Mouse (Mus musculus) embryonic facial prominence, embryonic 12.5 days (tissue): ENCODE data around the gene Mis18a. TPM values are rescaled to one million over a fixed set of nuclear protein-coding genes. Genes with fewer than 3 reads are reported as not detected.

Experiments used
- ATAC-seq: fragments of 200-750 bp; cut with Nextera tagmentation; 2 replicates; pipeline ENCODE4 v1.8.0; 2017; ENCODE audit not compliant: insufficient number of reproducible peaks, insufficient read depth, low FRiP score, low TSS enrichment
- H3K27ac ChIP-seq: fragments of 300-500 bp; sonication (generic); 2 replicates; pipeline ENCODE4 v1.5.1; 2016; ENCODE audit warnings: mild to moderate bottlenecking
- H3K27me3 ChIP-seq: fragments of 300-500 bp; sonication (generic); 2 replicates; pipeline ENCODE4 v1.6.1; 2016; ENCODE audit warnings: mild to moderate bottlenecking, moderate library complexity
- H3K36me3 ChIP-seq: fragments of 300-500 bp; sonication (generic); 2 replicates; pipeline ENCODE4 v1.6.1; 2016; ENCODE audit warnings: mild to moderate bottlenecking
- H3K4me1 ChIP-seq: fragments of 300-500 bp; sonication (generic); 2 replicates; pipeline ENCODE4 v1.6.1; 2016
- H3K4me2 ChIP-seq: fragments of 300-500 bp; sonication (generic); replicated peaks from 2 replicates; pipeline ENCODE4 v1.6.1; 2016; ENCODE audit warnings: mild to moderate bottlenecking, moderate library complexity
- H3K4me3 ChIP-seq: fragments of 300-500 bp; sonication (generic); 2 replicates; pipeline ENCODE4 v1.5.1; 2016; ENCODE audit warnings: mild to moderate bottlenecking
- H3K9ac ChIP-seq: fragments of 300-500 bp; sonication (generic); 2 replicates; pipeline ENCODE4 v1.6.1; 2016; ENCODE audit warnings: mild to moderate bottlenecking, moderate library complexity
- H3K9me3 ChIP-seq: fragments of 300-500 bp; sonication (generic); 2 replicates; pipeline ENCODE4 v1.6.1; 2016; ENCODE audit warnings: mild to moderate bottlenecking, moderate library complexity
- WGBS: fragments of 180-500 bp; shearing (Covaris S2); methylation state at CpG from one replicate; pipeline ENCODE4 v1.1.7; 2016; 5-methylcytosine and 5-hydroxymethylcytosine counted together
- polyA plus RNA-seq: library from polyadenylated mRNA; unstranded; fragments of >200 nt; fragmentation: Nextera tagmentation; extraction: Ambion mirVana; gene quantifications from 2 replicates; pipeline ENCODE4 v1.2.1, GENCODE M21; 2016

Gene Mis18a
- 74.0 and 75.6 TPM in 2 replicates for polyA plus RNA-seq

DNA sequence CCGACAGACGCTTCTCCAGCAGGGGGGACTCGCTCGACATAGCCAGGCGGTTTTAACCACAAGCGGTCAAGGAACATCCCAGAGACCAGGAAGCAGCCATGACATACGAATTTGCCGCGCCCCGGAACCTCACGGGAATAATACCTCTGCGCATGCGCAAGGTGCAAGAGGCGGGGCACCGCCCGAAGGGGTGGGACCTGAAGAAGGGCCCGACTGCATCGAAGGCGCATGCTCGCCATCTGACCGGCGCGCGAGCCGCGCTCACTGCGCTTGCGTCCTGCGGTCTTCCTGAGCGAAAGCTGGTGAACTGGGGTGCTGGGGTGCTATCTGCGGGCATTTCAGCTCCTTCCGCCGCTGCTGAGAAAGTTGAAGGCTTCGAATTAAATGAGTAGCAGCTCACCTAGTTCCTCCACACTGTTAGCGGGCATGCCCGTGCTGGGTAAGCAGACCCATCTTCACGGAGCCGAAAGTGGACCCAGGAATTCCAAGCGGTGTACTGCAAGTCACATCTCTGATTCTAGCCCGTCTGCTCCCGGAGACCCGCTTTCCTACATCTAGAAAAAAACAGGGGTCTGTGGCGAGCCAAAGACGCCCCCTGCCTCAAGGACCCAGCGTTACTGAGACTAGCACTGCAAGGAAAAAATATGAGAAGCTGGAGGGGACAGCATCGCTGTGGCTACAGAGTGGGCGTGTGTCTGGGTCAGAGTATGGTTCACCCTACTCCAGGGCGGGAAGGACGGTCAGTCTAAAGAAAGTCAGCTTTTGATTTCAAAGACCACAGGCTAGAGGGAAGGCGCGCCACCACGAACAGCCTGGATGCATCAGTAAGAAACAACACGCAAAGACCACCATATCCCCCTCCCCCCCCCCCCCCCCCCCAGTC is at the start of gene Mis18a:
Mis18a (minus strand) TSS at position 172 of the 883 bp plus-strand sequence.
- WGBS, result 2% methylated on average over 53 of the region's 53 CpGs
- H3K27ac ChIP-seq, result peak within 1 kb of the TSS; percentile 84
- peak within 1 kb of the TSS; percentile 96 for H3K4me2 ChIP-seq
- H3K4me3 ChIP-seq, result peak within 1 kb of the TSS; percentile 89
- peak within 1 kb of the TSS; percentile 84 for H3K9ac ChIP-seq
- ATAC-seq, result peak; percentile 92
- peaks cover 16% of the 10 kb centered on the region; the same call in 1 of the 2 replicates for H3K36me3 ChIP-seq
- peaks cover 7% of the 10 kb centered on the region for H3K4me1 ChIP-seq
- no peaks in the 10 kb centered on the region for H3K27me3 ChIP-seq
- no peaks in the 10 kb centered on the region for H3K9me3 ChIP-seq

DNA sequence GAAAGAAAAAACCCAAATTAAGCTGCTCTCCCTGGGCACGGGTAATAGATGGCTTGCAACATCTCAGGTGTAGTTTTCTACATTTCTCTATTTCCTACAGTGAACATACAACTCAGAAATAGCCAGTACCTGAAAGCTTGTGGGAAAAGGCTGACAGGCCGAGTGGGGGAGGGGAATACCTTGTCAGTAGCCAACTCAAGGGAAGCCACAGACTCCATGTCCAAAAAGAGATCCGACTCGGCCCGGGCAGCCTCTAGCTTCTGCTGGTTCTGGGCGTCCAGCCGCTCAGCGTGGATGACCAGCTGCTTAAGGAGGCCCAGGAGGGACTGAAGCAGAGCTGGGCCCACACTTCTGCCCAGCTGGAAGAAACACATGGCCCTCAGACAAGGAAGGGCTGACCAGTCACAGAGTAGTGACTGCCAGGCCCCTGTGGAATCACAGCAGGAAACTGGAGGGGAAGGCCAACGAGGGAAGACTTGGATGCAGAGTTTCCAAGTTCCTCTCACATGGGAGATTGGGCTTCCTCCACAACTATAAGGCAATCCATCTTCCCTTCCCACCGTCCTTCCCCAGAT is 48.8 kb upstream of the Mis18a start:
- Histone ChIP-seq H3K4me1 (no peaks in the 10 kb centered on the region), H3K36me3 (peaks cover 83% of the 10 kb centered on the region), H3K9me3 (no peaks in the 10 kb centered on the region), H3K4me3 (no peak overlapping the region), H3K27me3 (no peaks in the 10 kb centered on the region), H3K9ac (no peak overlapping the region), H3K4me2 (no peak overlapping the region), H3K27ac (no peak overlapping the region)
- no peak for ATAC-seq
- WGBS, result 79% methylated on average over 10 of the region's 10 CpGs

DNA sequence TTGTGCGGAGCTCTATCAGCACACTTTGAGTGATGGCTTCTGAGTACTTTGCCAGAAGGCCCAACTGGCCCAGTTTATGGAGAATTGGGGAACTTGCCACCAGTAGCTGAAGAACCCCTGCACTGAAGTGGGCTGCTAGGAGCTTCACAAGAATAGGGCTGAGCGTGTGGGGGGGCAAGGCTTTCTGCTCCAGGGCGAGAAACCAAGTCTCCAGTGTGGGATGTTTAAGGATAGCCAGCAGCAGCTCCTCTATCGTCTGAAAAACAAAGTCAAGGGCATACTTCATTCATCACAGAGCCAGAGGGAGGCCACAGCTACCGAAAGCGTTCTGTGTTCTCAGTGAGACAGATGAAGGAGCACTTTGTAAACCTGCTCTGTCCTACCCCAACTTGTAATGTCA is 47.4 kb upstream of the Mis18a start:
- Histone ChIP-seq H3K4me1 (no peaks in the 10 kb centered on the region), H3K27ac (no peak overlapping the region), H3K9ac (no peak overlapping the region), H3K4me3 (no peak overlapping the region), H3K27me3 (no peaks in the 10 kb centered on the region), H3K4me2 (no peak overlapping the region), H3K9me3 (no peaks in the 10 kb centered on the region), H3K36me3 (peaks cover 74% of the 10 kb centered on the region)
- WGBS, result 92% methylated on average over 6 of the region's 6 CpGs
- ATAC-seq, result no peak

DNA sequence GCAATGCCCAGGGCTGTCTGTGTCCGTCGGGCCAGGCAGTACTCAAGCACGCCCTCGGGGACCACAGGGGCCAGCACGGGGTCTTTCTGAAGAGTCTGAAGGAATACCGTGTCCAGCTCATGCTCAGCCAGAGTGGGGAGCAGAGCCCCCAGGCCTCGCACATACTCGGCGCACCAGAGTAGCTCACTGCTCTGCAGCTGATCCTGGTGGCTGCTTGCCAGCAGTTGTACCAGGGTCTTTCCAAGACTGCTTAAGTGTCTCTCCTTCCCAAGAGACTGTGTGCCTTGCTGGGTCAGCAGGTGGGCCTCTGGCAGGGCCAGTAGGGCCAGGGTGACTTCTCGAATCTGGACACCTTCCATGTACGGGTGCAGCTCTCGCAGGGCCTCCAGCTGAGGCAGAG is 47.0 kb upstream of the Mis18a start:
- ATAC-seq, result no peak
- Histone ChIP-seq H3K4me3 (no peak overlapping the region), H3K36me3 (peaks cover 74% of the 10 kb centered on the region), H3K27me3 (no peaks in the 10 kb centered on the region), H3K27ac (no peak overlapping the region), H3K4me1 (no peaks in the 10 kb centered on the region), H3K9ac (no peak overlapping the region), H3K9me3 (no peaks in the 10 kb centered on the region), H3K4me2 (no peak overlapping the region)
- WGBS, result 87% methylated on average over 12 of the region's 12 CpGs

DNA sequence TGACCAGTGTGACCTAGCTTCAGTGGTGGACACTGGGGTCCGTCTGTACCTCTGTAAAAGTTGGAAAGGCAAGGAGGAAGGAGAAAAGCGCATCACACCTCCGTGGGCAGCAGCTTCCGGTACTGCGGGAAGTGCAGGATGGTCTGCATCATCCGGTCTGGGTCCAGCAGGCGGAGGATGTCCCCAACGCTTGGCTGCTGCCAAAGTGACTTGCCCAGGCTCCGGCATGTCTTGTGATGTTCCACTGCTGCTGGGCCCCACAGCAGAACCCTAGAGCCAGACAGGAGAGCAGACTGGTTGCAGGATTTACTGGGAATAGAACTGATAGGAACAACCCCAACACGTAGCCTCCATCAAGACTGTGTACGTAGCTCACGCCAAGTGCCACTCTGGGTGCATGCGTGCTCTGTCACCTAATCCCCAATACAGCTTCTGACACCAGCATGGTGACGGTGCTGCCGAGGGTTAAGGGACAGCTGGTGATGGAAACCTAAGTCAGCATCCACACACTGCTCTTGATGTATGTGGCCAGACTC is 39.8 kb upstream of the Mis18a start:
- Histone ChIP-seq H3K4me3 (no peak overlapping the region), H3K27me3 (no peaks in the 10 kb centered on the region), H3K4me2 (no peak overlapping the region), H3K9me3 (no peaks in the 10 kb centered on the region), H3K36me3 (peaks cover 74% of the 10 kb centered on the region), H3K9ac (no peak overlapping the region), H3K4me1 (no peaks in the 10 kb centered on the region), H3K27ac (no peak overlapping the region)
- WGBS, result 96% methylated on average over 15 of the region's 15 CpGs
- ATAC-seq, result no peak

DNA sequence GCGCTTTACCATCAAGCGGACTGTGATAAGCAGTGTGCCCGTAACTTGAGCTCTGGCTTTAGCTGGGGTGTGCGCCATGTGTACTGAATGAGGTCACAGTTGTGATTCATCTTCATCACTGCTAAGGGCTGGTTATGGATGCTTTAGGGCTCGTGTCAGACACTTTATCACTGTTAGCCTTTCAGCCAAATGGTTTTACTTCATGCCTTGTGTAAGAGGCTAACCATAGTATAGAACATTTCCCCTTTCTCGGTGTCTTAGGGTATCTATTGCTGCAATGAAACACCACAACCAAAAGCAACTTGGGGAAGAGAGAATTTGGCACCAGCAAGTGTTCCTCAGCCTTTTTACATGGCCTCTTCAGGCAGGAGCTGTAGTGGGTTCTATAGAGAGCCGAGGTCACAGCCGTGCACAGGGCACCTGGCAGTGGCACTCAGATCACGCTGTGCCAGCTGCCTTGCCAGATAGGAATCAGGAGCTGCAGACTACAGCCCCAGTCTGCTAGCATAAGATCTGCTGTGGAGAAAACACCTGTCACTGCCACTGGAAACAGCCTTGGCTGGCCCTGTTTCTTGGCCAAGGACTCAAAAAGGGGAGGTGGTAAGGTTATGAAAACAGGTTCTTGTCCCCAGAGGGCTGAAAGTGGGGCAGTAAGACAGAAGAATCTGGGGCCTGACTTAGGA is 38.1 kb upstream of the Mis18a start:
- Histone ChIP-seq H3K4me1 (no peaks in the 10 kb centered on the region), H3K9me3 (no peaks in the 10 kb centered on the region), H3K36me3 (peaks cover 79% of the 10 kb centered on the region), H3K4me3 (no peak overlapping the region), H3K4me2 (no peak overlapping the region), H3K9ac (no peak overlapping the region), H3K27me3 (no peaks in the 10 kb centered on the region), H3K27ac (no peak overlapping the region)
- 88% methylated on average over 9 of the region's 9 CpGs for WGBS
- ATAC-seq, result no peak

DNA sequence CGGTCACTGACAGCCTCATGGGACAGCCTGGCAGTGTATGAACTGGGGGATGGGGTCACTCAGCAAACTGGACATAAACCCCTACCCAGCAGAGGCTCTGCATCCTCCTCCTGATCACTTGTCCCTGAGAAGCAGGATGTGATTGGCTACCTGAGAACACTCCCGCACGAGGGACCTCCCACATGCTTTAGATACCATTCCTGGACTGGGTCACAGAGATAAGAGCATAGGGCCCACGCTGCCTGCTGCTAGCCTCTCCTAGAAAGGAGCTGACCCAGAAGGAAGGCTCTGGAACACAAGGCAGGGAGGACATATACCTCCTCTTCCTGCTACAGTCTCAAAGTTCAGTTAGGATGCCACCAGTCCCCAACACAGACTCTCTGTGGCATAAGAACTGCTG is 33.3 kb upstream of the Mis18a start:
- no peak overlapping the region for H3K4me3 ChIP-seq
- no peak overlapping the region for H3K27ac ChIP-seq
- no peaks in the 10 kb centered on the region for H3K4me1 ChIP-seq
- H3K36me3 ChIP-seq, result peaks cover 75% of the 10 kb centered on the region
- no peaks in the 10 kb centered on the region for H3K27me3 ChIP-seq
- ATAC-seq, result no peak
- H3K9ac ChIP-seq, result no peak overlapping the region
- no peaks in the 10 kb centered on the region for H3K9me3 ChIP-seq
- 69% methylated on average over 4 of the region's 4 CpGs for WGBS
- H3K4me2 ChIP-seq, result no peak overlapping the region

DNA sequence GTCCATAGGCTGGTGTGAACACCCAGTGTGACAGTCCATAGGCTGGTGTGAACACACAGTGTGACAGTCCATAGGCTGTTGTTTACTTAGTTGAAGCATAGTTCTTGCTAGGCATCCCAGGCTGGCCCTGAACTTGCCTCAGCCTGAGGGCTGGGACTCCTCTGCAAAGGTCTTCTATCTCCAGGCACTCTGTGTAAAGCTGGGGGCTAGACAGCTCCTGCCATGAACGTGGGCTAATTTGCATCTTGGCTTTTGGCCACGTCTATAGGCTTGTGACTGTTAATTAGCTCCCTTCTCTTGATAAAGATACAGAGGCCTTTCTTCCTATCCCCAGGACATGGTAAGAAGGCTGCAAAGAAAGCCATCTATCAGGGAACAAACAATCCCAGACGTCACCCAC is 32.1 kb upstream of the Mis18a start:
- WGBS, result 75% methylated on average over 3 of the region's 3 CpGs
- peaks cover 77% of the 10 kb centered on the region for H3K36me3 ChIP-seq
- no peaks in the 10 kb centered on the region for H3K4me1 ChIP-seq
- H3K9me3 ChIP-seq, result no peaks in the 10 kb centered on the region
- no peak overlapping the region for H3K27ac ChIP-seq
- H3K9ac ChIP-seq, result no peak overlapping the region
- H3K27me3 ChIP-seq, result no peaks in the 10 kb centered on the region
- ATAC-seq, result no peak
- H3K4me2 ChIP-seq, result no peak overlapping the region
- H3K4me3 ChIP-seq, result no peak overlapping the region

DNA sequence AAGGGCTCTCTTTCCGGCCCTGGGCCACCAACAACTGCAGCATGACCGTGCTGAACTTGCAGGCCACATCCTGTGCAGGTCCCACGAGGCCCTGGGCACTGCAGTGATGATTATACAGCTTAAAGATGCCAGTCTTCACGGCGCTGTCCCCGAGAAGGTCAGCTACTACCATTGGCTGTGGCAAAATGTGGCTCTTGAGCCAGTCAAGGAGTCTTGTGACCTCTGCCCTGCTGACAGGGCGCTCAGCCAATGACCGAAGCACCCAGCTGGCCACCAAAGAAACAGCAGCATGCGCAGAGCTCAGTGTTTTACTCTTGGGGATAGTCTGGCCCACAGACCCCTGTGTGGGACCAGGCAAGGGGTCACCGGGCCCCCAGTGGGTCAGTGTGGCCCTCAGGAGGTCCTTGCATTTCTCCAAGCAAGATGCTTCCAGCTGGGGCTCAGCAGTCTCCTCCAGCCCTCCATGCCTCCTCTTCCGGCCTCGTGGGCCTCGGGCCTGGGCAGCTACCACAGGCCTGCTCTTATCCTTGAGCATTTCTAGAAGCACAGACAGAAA is 26.3 kb upstream of the Mis18a start:
- no peaks in the 10 kb centered on the region for H3K9me3 ChIP-seq
- ATAC-seq, result no peak
- H3K27me3 ChIP-seq, result no peaks in the 10 kb centered on the region
- 86% methylated on average over 13 of the region's 13 CpGs for WGBS
- H3K27ac ChIP-seq, result no peak overlapping the region
- no peaks in the 10 kb centered on the region for H3K4me1 ChIP-seq
- H3K4me2 ChIP-seq, result no peak overlapping the region
- no peak overlapping the region for H3K4me3 ChIP-seq
- no peak overlapping the region for H3K9ac ChIP-seq
- H3K36me3 ChIP-seq, result peaks cover 65% of the 10 kb centered on the region

DNA sequence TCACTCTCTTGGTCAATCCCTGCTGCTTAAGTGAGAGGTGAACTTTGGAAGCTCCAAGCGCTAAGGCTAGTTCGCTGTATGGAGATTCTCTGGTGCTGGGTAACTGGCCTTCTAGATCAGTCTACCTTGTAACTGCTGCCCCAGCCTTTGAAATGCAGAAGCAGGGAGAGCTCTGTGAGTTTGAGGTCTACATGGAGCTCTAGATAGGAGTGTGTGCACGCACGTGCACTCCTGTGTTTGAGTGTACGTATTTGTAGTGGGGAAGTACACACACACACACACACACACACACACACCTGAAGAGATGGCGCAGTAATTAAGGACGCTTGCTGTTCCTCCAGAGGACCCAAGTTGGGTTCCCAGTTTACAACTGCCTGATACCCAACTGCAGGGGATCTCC is 21.0 kb upstream of the Mis18a start:
- no peaks in the 10 kb centered on the region for H3K9me3 ChIP-seq
- no peak overlapping the region for H3K9ac ChIP-seq
- H3K4me1 ChIP-seq, result no peaks in the 10 kb centered on the region
- no peak overlapping the region for H3K4me2 ChIP-seq
- no peak overlapping the region for H3K27ac ChIP-seq
- 96% methylated on average over 7 of the region's 7 CpGs for WGBS
- peaks cover 25% of the 10 kb centered on the region for H3K36me3 ChIP-seq
- no peak for ATAC-seq
- H3K4me3 ChIP-seq, result no peak overlapping the region
- H3K27me3 ChIP-seq, result no peaks in the 10 kb centered on the region

DNA sequence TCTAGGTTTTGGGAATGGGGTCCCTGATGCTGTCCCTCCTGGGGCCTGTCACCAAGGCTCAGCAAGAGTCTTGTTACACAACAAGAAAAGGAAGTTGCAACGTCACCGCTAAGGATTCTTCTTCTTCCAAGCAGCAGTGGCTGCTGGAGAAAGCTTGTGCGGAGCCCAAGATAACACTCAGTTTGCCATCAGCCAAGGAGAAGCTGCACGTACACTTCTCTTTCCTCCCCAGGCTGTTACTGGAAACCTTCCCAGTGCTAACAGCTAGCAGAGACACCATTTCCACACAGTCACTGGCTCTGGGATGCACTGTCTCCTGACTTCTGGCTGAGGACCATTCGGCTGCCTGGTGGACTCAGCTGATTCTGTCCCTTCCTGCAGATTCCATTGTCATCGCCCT is 19.9 kb upstream of the Mis18a start:
- Histone ChIP-seq H3K4me2 (no peak overlapping the region), H3K36me3 (0 out of 2 replicates have a peak, but pooled peaks cover 16% of the 10 kb centered on the region), H3K27me3 (no peaks in the 10 kb centered on the region), H3K4me1 (peaks cover 5% of the 10 kb centered on the region; the same call in 1 of the 2 replicates), H3K27ac (no peak overlapping the region), H3K9me3 (no peaks in the 10 kb centered on the region), H3K9ac (no peak overlapping the region), H3K4me3 (no peak overlapping the region)
- WGBS, result 86% methylated on average over 6 of the region's 6 CpGs
- no peak for ATAC-seq
